Mouse (Mus musculus) bone marrow, adult 2 months (tissue): ENCODE data around the gene Coq10b.

Source experiments
- CTCF ChIP-seq: fragments of 200-500 bp; IDR thresholded peaks from 2 replicates; pipeline ENCODE4 v1.5.1; 2011; ENCODE audit warnings: low read length, control low read depth; ENCODE audit not compliant: control insufficient read depth, insufficient read depth
- POLR2A ChIP-seq: fragments of 200-500 bp; IDR thresholded peaks from 2 replicates; pipeline ENCODE4 v1.6.1; 2011; ENCODE audit warnings: low read depth, mild to moderate bottlenecking, control low read depth, low read length, borderline replicate concordance; ENCODE audit not compliant: control insufficient read depth

DNA sequence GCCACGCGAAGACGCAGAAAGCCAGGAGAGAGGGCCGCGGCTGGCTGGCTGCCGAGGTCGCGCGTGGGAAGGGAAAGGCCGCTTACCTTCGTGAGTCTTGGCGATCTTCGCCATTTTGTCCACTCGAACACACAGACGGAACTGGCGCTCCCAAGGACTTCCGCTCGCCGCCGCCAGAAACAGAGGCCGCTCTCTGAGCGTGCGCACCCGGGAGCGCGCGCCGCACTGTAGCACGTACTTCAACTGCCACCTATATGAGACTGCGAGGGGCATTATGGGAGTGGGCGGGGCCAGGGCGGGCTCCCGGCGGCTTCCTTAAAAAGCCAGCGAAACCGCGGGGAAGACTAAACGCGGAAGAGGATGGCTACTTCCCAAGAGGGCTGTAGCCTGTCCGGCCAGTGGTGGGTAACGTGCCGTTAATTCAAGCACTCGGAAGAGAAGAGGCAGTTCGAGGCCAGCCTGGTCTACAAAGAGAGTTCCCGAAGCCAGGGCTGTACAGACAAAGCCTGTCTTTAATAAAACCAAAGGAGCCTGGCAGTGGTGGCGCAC lies 25.2 kb upstream of the Coq10b start, which contains the start of gene Sf3b1:
- no peak for TF ChIP-seq CTCF
- TF ChIP-seq POLR2A = peak; percentile 95
